Mouse (Mus musculus) heart, embryonic 11.5 days (tissue): ENCODE results near the gene Zfp276. TPM values are rescaled to one million over a fixed set of nuclear protein-coding genes. Genes with fewer than 3 reads are reported as not detected.
A peak's percentile ranks its signal among the peaks of the same experiment; 100 is the strongest.
"Not testable (repeated sequence)": the region's sequence is repeated elsewhere in the genome, so short reads cannot be mapped to it uniquely, and the experiment has no call there.

Experiments used
- ATAC-seq: fragments of 200-750 bp; cut with Nextera tagmentation; replicated peaks from 2 replicates; pipeline ENCODE4 v1.8.0; 2017; ENCODE audit warnings: moderate library complexity; ENCODE audit not compliant: insufficient number of reproducible peaks, low FRiP score, low TSS enrichment
- H3K27ac ChIP-seq: fragments of 300-500 bp; sonication (generic); 2 replicates; pipeline ENCODE4 v1.5.1; 2014; ENCODE audit warnings: mild to moderate bottlenecking, low read depth, low read length
- H3K27me3 ChIP-seq: fragments of 300-500 bp; sonication (generic); 2 replicates; pipeline ENCODE4 v1.6.1; 2014; ENCODE audit warnings: mild to moderate bottlenecking, low read length, mixed read lengths; ENCODE audit not compliant: control insufficient read depth, insufficient read depth
- H3K36me3 ChIP-seq: fragments of 300-500 bp; sonication (generic); 2 replicates; pipeline ENCODE4 v1.6.1; 2014; ENCODE audit warnings: mild to moderate bottlenecking, low read length, moderate library complexity, mixed read lengths; ENCODE audit not compliant: control insufficient read depth, insufficient read depth
- H3K4me1 ChIP-seq: fragments of 300-500 bp; sonication (generic); 2 replicates; pipeline ENCODE4 v1.6.1; 2014; ENCODE audit warnings: low read length; ENCODE audit not compliant: control insufficient read depth, insufficient read depth
- H3K4me2 ChIP-seq: fragments of 300-500 bp; sonication (generic); 2 replicates; pipeline ENCODE4 v1.6.1; 2014; ENCODE audit warnings: mild to moderate bottlenecking, moderate library complexity
- H3K4me3 ChIP-seq: fragments of 300-500 bp; sonication (generic); 2 replicates; pipeline ENCODE4 v1.5.1; 2014; ENCODE audit warnings: low read depth, low read length
- H3K9ac ChIP-seq: fragments of 300-500 bp; sonication (generic); 2 replicates; pipeline ENCODE4 v1.6.1; 2014; ENCODE audit warnings: mild to moderate bottlenecking, low read depth, low read length, moderate library complexity
- H3K9me3 ChIP-seq: fragments of 300-500 bp; sonication (generic); replicated peaks from 2 replicates; pipeline ENCODE4 v1.6.1; 2016; ENCODE audit warnings: low read length; ENCODE audit not compliant: control insufficient read depth
- WGBS: fragments of 180-500 bp; shearing (Covaris S2); extraction: QIAGEN DNeasy Blood & Tissue Kit; methylation state at CpG from one replicate; pipeline ENCODE4 v1.1.7; 2014; ENCODE audit not compliant: insufficient replicate concordance; 5-methylcytosine and 5-hydroxymethylcytosine counted together
- polyA plus RNA-seq: library from polyadenylated mRNA; unstranded; fragments of >200 nt; fragmentation: Nextera tagmentation; extraction: Ambion mirVana; gene quantifications from 2 replicates; pipeline ENCODE4 v1.2.1, GENCODE M21; 2014

The Zfp276 gene
- polyA plus RNA-seq, 1 experiment from 2014 or later, result 11.7 TPM

GRCm38 (mm10) chr8:123253451-123254098 lies 420 bp upstream of the Zfp276 start:
- under 1% methylated on average over 40 of the region's 40 CpGs for WGBS
- Histone ChIP-seq H3K36me3 (peaks cover 25% of the 10 kb centered on the region), H3K4me1 (peaks cover 24% of the 10 kb centered on the region), H3K9ac (peak overlapping the region; percentile 97), H3K27me3 (no peaks in the 10 kb centered on the region), H3K9me3 (no peaks in the 10 kb centered on the region), H3K27ac (peak overlapping the region; percentile 87), H3K4me2 (peak overlapping the region; percentile 97), H3K4me3 (peak overlapping the region; percentile 99)
- ATAC-seq, result 0 out of 2 replicates have a peak, but pooled peaks have one; percentile 5

- H3K36me3 ChIP-seq, result peaks cover 27% of the 10 kb centered on the region
- H3K4me3 ChIP-seq, result peak overlapping the region; percentile 99
- no peaks in the 10 kb centered on the region for H3K9me3 ChIP-seq
- 69% methylated on average over 6 of the region's 6 CpGs for WGBS
- H3K4me2 ChIP-seq, result peak overlapping the region; percentile 97
- peak overlapping the region; percentile 97 for H3K9ac ChIP-seq
- no peak overlapping the region for H3K27ac ChIP-seq
- no peaks in the 10 kb centered on the region for H3K27me3 ChIP-seq
- peaks cover 24% of the 10 kb centered on the region for H3K4me1 ChIP-seq
- no peak for ATAC-seq
These were observed 1.2 kb downstream of the Zfp276 start for GRCm38 (mm10) chr8:123255170-123255569.

- no peak for ATAC-seq
- WGBS, result 79% methylated on average over 3 of the region's 3 CpGs
- no peak overlapping the region for H3K9ac ChIP-seq
- no peaks in the 10 kb centered on the region for H3K27me3 ChIP-seq
- H3K9me3 ChIP-seq, result no peaks in the 10 kb centered on the region
- no peak overlapping the region for H3K27ac ChIP-seq
- H3K36me3 ChIP-seq, result peaks cover 24% of the 10 kb centered on the region
- H3K4me3 ChIP-seq, result no peak overlapping the region
- H3K4me1 ChIP-seq, result peaks cover 24% of the 10 kb centered on the region
- H3K4me2 ChIP-seq, result no peak overlapping the region
These were observed 3.1 kb downstream of the Zfp276 start for GRCm38 (mm10) chr8:123257114-123257513.

GRCm38 (mm10) chr8:123257593-123257992 lies 3.6 kb downstream of the Zfp276 start:
- not testable (repeated sequence) for H3K9ac ChIP-seq, H3K4me2 ChIP-seq, H3K27me3 ChIP-seq, H3K9me3 ChIP-seq, H3K27ac ChIP-seq, H3K4me3 ChIP-seq, ATAC-seq
- WGBS, result 88% methylated on average over 8 of the region's 8 CpGs
- H3K36me3 ChIP-seq, result peaks cover 24% of the 10 kb centered on the region
- peaks cover 21% of the 10 kb centered on the region for H3K4me1 ChIP-seq

GRCm38 (mm10) chr8:123267926-123268656 lies 14.1 kb downstream of the Zfp276 start:
- Histone ChIP-seq H3K9me3 (no peaks in the 10 kb centered on the region), H3K4me3 (no peak overlapping the region), H3K9ac (no peak overlapping the region), H3K4me1 (0 out of 2 replicates have a peak, but pooled peaks cover 5% of the 10 kb centered on the region), H3K27me3 (no peaks in the 10 kb centered on the region), H3K4me2 (no peak overlapping the region), H3K27ac (no peak overlapping the region), H3K36me3 (peaks cover 37% of the 10 kb centered on the region)
- ATAC-seq, result peak; percentile 41; the same call in 1 of the 2 replicates
- WGBS, result 78% methylated on average over 14 of the region's 14 CpGs

- Histone ChIP-seq H3K4me2 (no peak overlapping the region), H3K36me3 (peaks cover 27% of the 10 kb centered on the region), H3K9me3 (no peaks in the 10 kb centered on the region), H3K27ac (no peak overlapping the region), H3K9ac (no peak overlapping the region), H3K4me3 (no peak overlapping the region), H3K4me1 (0 out of 2 replicates have a peak, but pooled peaks cover 5% of the 10 kb centered on the region), H3K27me3 (no peaks in the 10 kb centered on the region)
- ATAC-seq, result no peak
- WGBS, result 92% methylated on average over 10 of the region's 10 CpGs
These were observed 17.2 kb downstream of the Zfp276 start for GRCm38 (mm10) chr8:123271147-123271546.

- peaks cover 27% of the 10 kb centered on the region for H3K36me3 ChIP-seq
- no peaks in the 10 kb centered on the region for H3K27me3 ChIP-seq
- no peak overlapping the region for H3K27ac ChIP-seq
- H3K4me3 ChIP-seq, result no peak overlapping the region
- no peak overlapping the region for H3K4me2 ChIP-seq
- 0 out of 2 replicates have a peak, but pooled peaks cover 5% of the 10 kb centered on the region for H3K4me1 ChIP-seq
- no peak for ATAC-seq
- H3K9ac ChIP-seq, result no peak overlapping the region
- H3K9me3 ChIP-seq, result no peaks in the 10 kb centered on the region
- 67% methylated on average over 4 of the region's 4 CpGs for WGBS
These were observed 17.9 kb downstream of the Zfp276 start for GRCm38 (mm10) chr8:123271901-123272300.

- no peaks in the 10 kb centered on the region for H3K27me3 ChIP-seq
- H3K9me3 ChIP-seq, result no peaks in the 10 kb centered on the region
- H3K36me3 ChIP-seq, result peaks cover 15% of the 10 kb centered on the region
- no peak overlapping the region for H3K4me2 ChIP-seq
- WGBS, result 87% methylated on average over 5 of the region's 5 CpGs
- H3K9ac ChIP-seq, result no peak overlapping the region
- no peak for ATAC-seq
- H3K4me1 ChIP-seq, result no peaks in the 10 kb centered on the region
- H3K27ac ChIP-seq, result no peak overlapping the region
- H3K4me3 ChIP-seq, result no peak overlapping the region
These were observed 20.5 kb downstream of the Zfp276 start for GRCm38 (mm10) chr8:123274447-123274846.
